Mouse (Mus musculus): ENCODE data around the gene Gm37240. TPM values are rescaled to one million over a fixed set of nuclear protein-coding genes. Genes with fewer than 3 reads are reported as not detected.
A peak's percentile ranks its signal among the peaks of the same experiment; 100 is the strongest.
"Not testable (repeated sequence)": the region's sequence is repeated elsewhere in the genome, so short reads cannot be mapped to it uniquely, and the experiment has no call there.

Gene Gm37240
- polyA plus RNA-seq, 1 experiment from 2014 or later, result 0.52 TPM

GRCm38 (mm10) chr3:84594894-84595676 is 1292.2 kb downstream of the Gm37240 start:
- peak overlapping the region; percentile 49 for H3K4me3 ChIP-seq
- H3K4me1 ChIP-seq, result peaks cover 8% of the 10 kb centered on the region
- H3K9ac ChIP-seq, result no peak overlapping the region
- WGBS (ENCODE audit: insufficient replicate concordance), result 5% methylated on average over 23 of the region's 23 CpGs
- H3K27ac ChIP-seq, result no peak overlapping the region
- H3K36me3 ChIP-seq, result no peaks in the 10 kb centered on the region
- no peak for ATAC-seq
- H3K4me2 ChIP-seq, result peak overlapping the region; percentile 65
- H3K27me3 ChIP-seq (replicated peaks), result peaks cover 51% of the 10 kb centered on the region
- H3K9me3 ChIP-seq (replicated peaks), result no peaks in the 10 kb centered on the region

GRCm38 (mm10) chr3:84593274-84593673 is 1294.0 kb downstream of the Gm37240 start, which contains the start of gene Tigd4:
Tigd4 (plus strand) TSS chr3:84593574.
- Histone ChIP-seq H3K4me1 (peaks cover 8% of the 10 kb centered on the region), H3K4me2 (no peak within 1 kb of the TSS), H3K36me3 (no peaks in the 10 kb centered on the region), H3K27me3 (replicated peaks) (peaks cover 55% of the 10 kb centered on the region), H3K9me3 (replicated peaks) (no peaks in the 10 kb centered on the region), H3K9ac (no peak within 1 kb of the TSS), H3K27ac (no peak within 1 kb of the TSS), H3K4me3 (no peak within 1 kb of the TSS)
- no peak for ATAC-seq
- WGBS (ENCODE audit: insufficient replicate concordance), result 65% methylated on average over 2 of the region's 2 CpGs

- no peak overlapping the region for H3K4me3 ChIP-seq
- peaks cover 10% of the 10 kb centered on the region for H3K27me3 ChIP-seq (replicated peaks)
- no peak for ATAC-seq
- H3K36me3 ChIP-seq, result no peaks in the 10 kb centered on the region
- WGBS (ENCODE audit: insufficient replicate concordance), result 16% methylated on average over 5 of the region's 5 CpGs
- no peak overlapping the region for H3K27ac ChIP-seq
- H3K4me2 ChIP-seq, result no peak overlapping the region
- H3K4me1 ChIP-seq, result peaks cover 17% of the 10 kb centered on the region
- no peaks in the 10 kb centered on the region for H3K9me3 ChIP-seq (replicated peaks)
- H3K9ac ChIP-seq, result no peak overlapping the region
Observed at GRCm38 (mm10) chr3:84586736-84587135, 1300.6 kb downstream of the Gm37240 start.

- H3K27ac ChIP-seq, result peak overlapping the region; percentile 80; the same call in 1 of the 2 replicates
- peaks cover 33% of the 10 kb centered on the region for H3K4me1 ChIP-seq
- no peak for ATAC-seq
Observed at GRCm38 (mm10) chr3:84582913-84583276, 1304.4 kb downstream of the Gm37240 start.

GRCm38 (mm10) chr3:84582023-84582912 is 1305.0 kb downstream of the Gm37240 start, which contains the start of gene Arfip1:
Arfip1 (minus strand) TSS chr3:84582625.
- Histone ChIP-seq H3K9me3 (replicated peaks) (no peaks in the 10 kb centered on the region), H3K36me3 (no peaks in the 10 kb centered on the region), H3K4me3 (peak within 1 kb of the TSS; percentile 83), H3K4me1 (peaks cover 39% of the 10 kb centered on the region), H3K27ac (peak within 1 kb of the TSS; percentile 80), H3K9ac (peak within 1 kb of the TSS; percentile 78), H3K4me2 (peak within 1 kb of the TSS; percentile 84), H3K27me3 (replicated peaks) (0 out of 2 replicates have a peak, but pooled peaks cover 3% of the 10 kb centered on the region)
- WGBS (ENCODE audit: insufficient replicate concordance), result under 1% methylated on average over 70 of the region's 70 CpGs
- ATAC-seq, result peak; percentile 98

More at GRCm38 (mm10) chr3:84582913-84583276, 1304.4 kb downstream of the Gm37240 start:
- WGBS (ENCODE audit: insufficient replicate concordance), result under 1% methylated on average over 27 of the region's 27 CpGs
- H3K36me3 ChIP-seq, result no peaks in the 10 kb centered on the region
- H3K4me2 ChIP-seq, result peak overlapping the region; percentile 84
- H3K27me3 ChIP-seq (replicated peaks), result peaks cover 3% of the 10 kb centered on the region; the same call in 1 of the 2 replicates
- peak overlapping the region; percentile 83 for H3K4me3 ChIP-seq
- peak overlapping the region; percentile 78 for H3K9ac ChIP-seq
- H3K9me3 ChIP-seq (replicated peaks), result no peaks in the 10 kb centered on the region

GRCm38 (mm10) chr3:84581696-84582022 is 1305.7 kb downstream of the Gm37240 start:
- H3K4me3 ChIP-seq, result peak overlapping the region; percentile 83
- peak overlapping the region; percentile 78 for H3K9ac ChIP-seq
- peak overlapping the region; percentile 84 for H3K4me2 ChIP-seq
- H3K36me3 ChIP-seq, result no peaks in the 10 kb centered on the region
- H3K27ac ChIP-seq, result peak overlapping the region; percentile 80
- peaks cover 34% of the 10 kb centered on the region for H3K4me1 ChIP-seq
- H3K9me3 ChIP-seq (replicated peaks), result no peaks in the 10 kb centered on the region
- H3K27me3 ChIP-seq (replicated peaks), result 0 out of 2 replicates have a peak, but pooled peaks cover 3% of the 10 kb centered on the region
- 0% methylated on average over 4 of the region's 4 CpGs for WGBS (ENCODE audit: insufficient replicate concordance)
- ATAC-seq, result no peak

- Histone ChIP-seq H3K4me2 (peak overlapping the region; percentile 84), H3K36me3 (no peaks in the 10 kb centered on the region), H3K4me1 (peaks cover 41% of the 10 kb centered on the region), H3K27ac (no peak overlapping the region), H3K4me3 (peak overlapping the region; percentile 83; the same call in 1 of the 2 replicates), H3K9me3 (replicated peaks) (no peaks in the 10 kb centered on the region), H3K9ac (no peak overlapping the region), H3K27me3 (replicated peaks) (no peaks in the 10 kb centered on the region)
- no peak for ATAC-seq
- WGBS (ENCODE audit: insufficient replicate concordance), result 21% methylated on average over 4 of the region's 4 CpGs
Observed at GRCm38 (mm10) chr3:84580716-84581115, 1306.6 kb downstream of the Gm37240 start.

- Histone ChIP-seq H3K9me3 (replicated peaks) (no peaks in the 10 kb centered on the region), H3K27me3 (replicated peaks) (no peaks in the 10 kb centered on the region), H3K9ac (no peak overlapping the region), H3K4me2 (no peak overlapping the region), H3K4me3 (no peak overlapping the region), H3K36me3 (no peaks in the 10 kb centered on the region), H3K4me1 (peaks cover 22% of the 10 kb centered on the region), H3K27ac (no peak overlapping the region)
- WGBS (ENCODE audit: insufficient replicate concordance), result 56% methylated on average over 3 of the region's 3 CpGs
- ATAC-seq, result no peak
Observed at GRCm38 (mm10) chr3:84570501-84570900, 1316.8 kb downstream of the Gm37240 start.

- H3K27ac ChIP-seq, result no peak overlapping the region
- peaks cover 22% of the 10 kb centered on the region for H3K4me1 ChIP-seq
- no peak for ATAC-seq
Observed at GRCm38 (mm10) chr3:84569587-84569986, 1317.7 kb downstream of the Gm37240 start.

GRCm38 (mm10) chr3:84568540-84568939 is 1318.8 kb downstream of the Gm37240 start:
- H3K4me3 ChIP-seq, result no peak overlapping the region
- H3K27me3 ChIP-seq (replicated peaks), result no peaks in the 10 kb centered on the region
- no peak overlapping the region for H3K27ac ChIP-seq
- H3K36me3 ChIP-seq, result no peaks in the 10 kb centered on the region
- 83% methylated on average over 6 of the region's 6 CpGs for WGBS (ENCODE audit: insufficient replicate concordance)
- no peak for ATAC-seq
- H3K9me3 ChIP-seq (replicated peaks), result no peaks in the 10 kb centered on the region
- no peak overlapping the region for H3K9ac ChIP-seq
- H3K4me1 ChIP-seq, result peaks cover 24% of the 10 kb centered on the region
- no peak overlapping the region for H3K4me2 ChIP-seq

More at GRCm38 (mm10) chr3:84569587-84569986, 1317.7 kb downstream of the Gm37240 start:
- H3K27me3 ChIP-seq (replicated peaks), result no peaks in the 10 kb centered on the region
- WGBS (ENCODE audit: insufficient replicate concordance), result 70% methylated on average over 6 of the region's 6 CpGs
- H3K9me3 ChIP-seq (replicated peaks), result no peaks in the 10 kb centered on the region
- no peak overlapping the region for H3K4me3 ChIP-seq
- no peaks in the 10 kb centered on the region for H3K36me3 ChIP-seq
- no peak overlapping the region for H3K4me2 ChIP-seq
- no peak overlapping the region for H3K9ac ChIP-seq

- Histone ChIP-seq H3K4me1 (peaks cover 14% of the 10 kb centered on the region), H3K4me2 (no peak overlapping the region), H3K9ac (no peak overlapping the region), H3K4me3 (no peak overlapping the region), H3K9me3 (replicated peaks) (no peaks in the 10 kb centered on the region), H3K36me3 (no peaks in the 10 kb centered on the region), H3K27ac (no peak overlapping the region), H3K27me3 (replicated peaks) (no peaks in the 10 kb centered on the region)
- WGBS (ENCODE audit: insufficient replicate concordance), result 42% methylated on average over 4 of the region's 4 CpGs
- peak; percentile 63 for ATAC-seq
Observed at GRCm38 (mm10) chr3:84563415-84563814, 1323.9 kb downstream of the Gm37240 start.

- H3K4me3 ChIP-seq; H3K36me3 ChIP-seq; H3K27ac ChIP-seq; H3K9me3 ChIP-seq (replicated peaks); H3K9ac ChIP-seq; ATAC-seq; H3K4me2 ChIP-seq; H3K27me3 ChIP-seq (replicated peaks): not testable (repeated sequence)
- WGBS (ENCODE audit: insufficient replicate concordance), result 80% methylated on average over 2 of the region's 2 CpGs
- H3K4me1 ChIP-seq, result peaks cover 14% of the 10 kb centered on the region
Observed at GRCm38 (mm10) chr3:84562911-84563310, 1324.4 kb downstream of the Gm37240 start.
